Mouse (Mus musculus) spleen, adult 2 months (tissue): Measurements from ENCODE around the gene Pacrg.

ENCODE experiments used
- CTCF ChIP-seq: fragments of 200-500 bp; IDR thresholded peaks from 2 replicates; pipeline ENCODE4 v1.5.1; 2011; ENCODE audit warnings: mild to moderate bottlenecking, inconsistent platforms; ENCODE audit not compliant: insufficient read depth, insufficient read length, insufficient replicate concordance; ENCODE audit errors: extremely low read depth
- POLR2A ChIP-seq: fragments of 200-500 bp; IDR thresholded peaks from 2 replicates; pipeline ENCODE4 v1.6.1; 2011; ENCODE audit warnings: low read depth, low read length, inconsistent platforms

GRCm38 (mm10) chr17:10417558-10418253, 422.4 kb downstream of the Pacrg start:
- no peak for TF ChIP-seq POLR2A
- TF ChIP-seq CTCF: no peak
